Mouse (Mus musculus): Measurements from ENCODE around the gene Shb. TPM values are rescaled to one million over a fixed set of nuclear protein-coding genes. Genes with fewer than 3 reads are reported as not detected.

The Shb gene
- polyA plus RNA-seq, 1 experiment from 2014 or later = 1.2 TPM

DNA sequence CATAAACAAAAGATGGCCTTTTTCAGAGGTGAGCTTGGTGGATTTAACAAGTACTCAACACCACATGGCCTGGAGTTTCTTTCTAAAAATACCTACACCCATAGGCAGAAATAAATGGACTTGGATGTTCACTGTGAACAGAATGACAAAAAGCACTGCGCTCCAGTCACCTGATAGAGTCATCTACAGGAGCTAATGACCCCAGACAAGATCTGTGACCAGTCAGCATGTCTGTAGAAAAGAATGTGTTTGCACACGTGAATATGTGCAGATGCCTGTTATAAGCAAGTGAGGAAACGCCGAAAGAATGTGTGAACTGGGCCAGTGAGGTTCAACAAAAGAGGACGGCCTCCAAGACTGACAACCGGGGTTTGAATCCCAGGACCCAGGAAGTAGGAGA lies 63.2 kb downstream of the Shb start:
- no peaks in the 10 kb centered on the region for H3K27me3 ChIP-seq (ENCODE audit: low read depth, poor library complexity, severe bottlenecking)
- no peak overlapping the region for H3K4me3 ChIP-seq
- no peaks in the 10 kb centered on the region for H3K9me3 ChIP-seq (replicated peaks)
- WGBS = 84% methylated on average over 6 of the region's 6 CpGs
- no peak overlapping the region for H3K27ac ChIP-seq (replicated peaks)
- peaks cover 62% of the 10 kb centered on the region for H3K4me1 ChIP-seq
- no peaks in the 10 kb centered on the region for H3K36me3 ChIP-seq
- DNase-seq (ENCODE audit: low spot score) = no peak

DNA sequence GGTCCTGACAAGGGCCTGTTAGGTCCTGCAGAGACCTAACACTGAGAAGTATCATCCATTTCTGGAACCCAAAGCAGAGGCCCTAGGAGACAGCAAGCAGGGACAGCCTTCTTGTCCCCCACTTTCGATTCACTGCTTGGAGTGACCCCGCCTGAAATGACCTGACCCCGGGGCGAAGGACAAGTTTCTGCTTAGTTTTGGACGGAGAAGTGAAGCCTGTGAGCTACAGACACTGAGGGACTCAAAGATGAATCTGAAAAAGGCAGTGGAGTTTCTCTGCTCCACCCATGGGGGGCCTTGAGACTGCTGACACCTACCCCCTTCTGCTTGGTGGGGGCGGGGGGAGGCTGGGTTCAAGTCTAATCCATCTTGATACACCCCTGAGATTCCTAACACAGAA lies 63.8 kb downstream of the Shb start:
- Histone ChIP-seq H3K27me3 (ENCODE audit: low read depth, poor library complexity, severe bottlenecking) (no peaks in the 10 kb centered on the region), H3K4me3 (no peak overlapping the region), H3K36me3 (no peaks in the 10 kb centered on the region), H3K27ac (replicated peaks) (no peak overlapping the region), H3K4me1 (peaks cover 57% of the 10 kb centered on the region), H3K9me3 (replicated peaks) (no peaks in the 10 kb centered on the region)
- 80% methylated on average over 6 of the region's 6 CpGs for WGBS
- no peak for DNase-seq (ENCODE audit: low spot score)

GRCm38 (mm10) chr4:45467115-45467912 lies 65.0 kb downstream of the Shb start:
- Histone ChIP-seq H3K4me1 (peaks cover 46% of the 10 kb centered on the region), H3K27me3 (ENCODE audit: low read depth, poor library complexity, severe bottlenecking) (no peaks in the 10 kb centered on the region), H3K9me3 (replicated peaks) (no peaks in the 10 kb centered on the region), H3K4me3 (no peak overlapping the region), H3K27ac (replicated peaks) (peak overlapping the region; percentile 46; the same call in 1 of the 2 replicates), H3K36me3 (no peaks in the 10 kb centered on the region)
- DNase-seq (ENCODE audit: low spot score) = no peak
- WGBS = 85% methylated on average over 12 of the region's 12 CpGs

- no peaks in the 10 kb centered on the region for H3K9me3 ChIP-seq (replicated peaks)
- 79% methylated on average over 9 of the region's 9 CpGs for WGBS
- peak overlapping the region; percentile 9; the same call in 1 of the 2 replicates for H3K27ac ChIP-seq (replicated peaks)
- H3K4me1 ChIP-seq = peaks cover 49% of the 10 kb centered on the region
- no peak for DNase-seq (ENCODE audit: low spot score)
- no peaks in the 10 kb centered on the region for H3K36me3 ChIP-seq
- H3K4me3 ChIP-seq = no peak overlapping the region
- no peaks in the 10 kb centered on the region for H3K27me3 ChIP-seq (ENCODE audit: low read depth, poor library complexity, severe bottlenecking)
These were observed 67.3 kb downstream of the Shb start for GRCm38 (mm10) chr4:45464941-45465340.

- Histone ChIP-seq H3K27ac (replicated peaks) (no peak overlapping the region; the same call in 1 of the 2 replicates), H3K4me1 (peaks cover 53% of the 10 kb centered on the region)
- 84% methylated on average over 12 of the region's 12 CpGs for WGBS
These were observed 67.7 kb downstream of the Shb start for GRCm38 (mm10) chr4:45464528-45464927.

DNA sequence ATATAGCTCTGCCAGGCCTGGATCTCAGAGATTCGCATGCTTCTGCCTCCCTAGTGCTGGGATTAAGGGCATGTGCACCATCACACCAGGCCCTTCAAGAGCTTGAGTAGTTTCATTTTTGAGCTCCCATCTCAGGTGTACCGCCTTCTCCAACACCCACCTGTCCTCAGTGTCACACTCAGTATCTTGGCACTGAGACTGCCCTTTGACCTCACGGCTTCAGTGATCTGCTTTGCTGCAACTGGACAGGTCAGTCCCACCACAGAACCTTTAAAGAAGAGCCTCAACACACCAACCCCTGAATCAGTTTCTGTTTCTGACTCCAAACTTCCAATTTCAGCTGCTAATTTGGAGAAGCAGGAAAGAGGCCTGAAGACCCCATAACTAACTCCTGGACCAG lies 68.1 kb downstream of the Shb start:
- Histone ChIP-seq H3K4me3 (no peak overlapping the region), H3K9me3 (replicated peaks) (no peaks in the 10 kb centered on the region), H3K4me1 (peaks cover 55% of the 10 kb centered on the region), H3K36me3 (no peaks in the 10 kb centered on the region), H3K27ac (replicated peaks) (no peak overlapping the region; the same call in 1 of the 2 replicates), H3K27me3 (ENCODE audit: low read depth, poor library complexity, severe bottlenecking) (no peaks in the 10 kb centered on the region)
- WGBS = 97% methylated on average over 3 of the region's 3 CpGs
- DNase-seq (ENCODE audit: low spot score) = no peak

More at GRCm38 (mm10) chr4:45464528-45464927, 67.7 kb downstream of the Shb start:
- Histone ChIP-seq H3K9me3 (replicated peaks) (no peaks in the 10 kb centered on the region), H3K27me3 (ENCODE audit: low read depth, poor library complexity, severe bottlenecking) (no peaks in the 10 kb centered on the region), H3K4me3 (no peak overlapping the region), H3K36me3 (no peaks in the 10 kb centered on the region)
- no peak for DNase-seq (ENCODE audit: low spot score)

GRCm38 (mm10) chr4:45462628-45463027 lies 69.6 kb downstream of the Shb start:
- 92% methylated on average over 5 of the region's 5 CpGs for WGBS
- DNase-seq (ENCODE audit: low spot score) = no peak
- H3K4me1 ChIP-seq = peaks cover 40% of the 10 kb centered on the region
- no peak overlapping the region for H3K27ac ChIP-seq (replicated peaks)
- no peak overlapping the region for H3K4me3 ChIP-seq
- H3K27me3 ChIP-seq (ENCODE audit: low read depth, poor library complexity, severe bottlenecking) = no peaks in the 10 kb centered on the region
- H3K9me3 ChIP-seq (replicated peaks) = no peaks in the 10 kb centered on the region
- H3K36me3 ChIP-seq = no peaks in the 10 kb centered on the region

- Histone ChIP-seq H3K27me3 (ENCODE audit: low read depth, poor library complexity, severe bottlenecking) (no peaks in the 10 kb centered on the region), H3K36me3 (no peaks in the 10 kb centered on the region), H3K27ac (replicated peaks) (no peak overlapping the region), H3K9me3 (replicated peaks) (no peaks in the 10 kb centered on the region), H3K4me1 (peaks cover 31% of the 10 kb centered on the region), H3K4me3 (no peak overlapping the region)
- 43% methylated on average over 7 of the region's 7 CpGs for WGBS
- DNase-seq (ENCODE audit: low spot score) = peak; percentile 32
These were observed 70.6 kb downstream of the Shb start for GRCm38 (mm10) chr4:45461661-45462060.

- Histone ChIP-seq H3K4me3 (no peak overlapping the region), H3K27me3 (ENCODE audit: low read depth, poor library complexity, severe bottlenecking) (no peaks in the 10 kb centered on the region), H3K36me3 (no peaks in the 10 kb centered on the region), H3K9me3 (replicated peaks) (no peaks in the 10 kb centered on the region), H3K27ac (replicated peaks) (no peak overlapping the region), H3K4me1 (peaks cover 19% of the 10 kb centered on the region)
- 92% methylated on average over 9 of the region's 9 CpGs for WGBS
- no peak for DNase-seq (ENCODE audit: low spot score)
These were observed 72.9 kb downstream of the Shb start for GRCm38 (mm10) chr4:45459375-45459774.

DNA sequence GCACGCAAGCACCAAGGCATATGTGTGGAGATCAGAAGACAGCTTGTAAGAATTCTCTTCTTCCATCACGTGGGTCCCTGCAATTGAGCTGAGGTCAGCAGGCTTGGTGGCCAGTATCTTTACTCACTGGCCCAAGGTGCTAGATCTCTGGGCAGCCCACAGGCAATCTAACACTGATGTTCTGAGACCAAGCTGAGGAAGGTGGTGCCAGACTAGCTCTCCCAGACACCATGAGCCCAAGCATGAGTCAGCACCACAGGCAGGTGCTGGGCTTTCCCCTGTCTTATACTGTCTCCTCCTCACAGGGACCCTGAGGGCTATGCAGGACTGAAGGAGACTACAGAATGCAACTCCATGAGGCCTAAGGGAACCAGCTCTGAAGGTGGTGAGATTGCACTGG lies 74.7 kb downstream of the Shb start:
- WGBS = 97% methylated on average over 2 of the region's 2 CpGs
- H3K27me3 ChIP-seq (ENCODE audit: low read depth, poor library complexity, severe bottlenecking) = no peaks in the 10 kb centered on the region
- H3K9me3 ChIP-seq (replicated peaks) = no peaks in the 10 kb centered on the region
- no peak for DNase-seq (ENCODE audit: low spot score)
- peaks cover 34% of the 10 kb centered on the region for H3K4me1 ChIP-seq
- no peak overlapping the region for H3K27ac ChIP-seq (replicated peaks)
- no peaks in the 10 kb centered on the region for H3K36me3 ChIP-seq
- H3K4me3 ChIP-seq = no peak overlapping the region

GRCm38 (mm10) chr4:45455001-45455400 lies 77.3 kb downstream of the Shb start:
- no peak for DNase-seq (ENCODE audit: low spot score)
- Histone ChIP-seq H3K9me3 (replicated peaks) (no peaks in the 10 kb centered on the region), H3K4me1 (peaks cover 29% of the 10 kb centered on the region), H3K27ac (replicated peaks) (no peak overlapping the region), H3K36me3 (no peaks in the 10 kb centered on the region), H3K4me3 (no peak overlapping the region), H3K27me3 (ENCODE audit: low read depth, poor library complexity, severe bottlenecking) (no peaks in the 10 kb centered on the region)
- WGBS = 92% methylated on average over 4 of the region's 4 CpGs

GRCm38 (mm10) chr4:45453271-45453851 lies 78.9 kb downstream of the Shb start:
- Histone ChIP-seq H3K4me3 (no peak overlapping the region), H3K36me3 (no peaks in the 10 kb centered on the region), H3K27ac (replicated peaks) (0 out of 2 replicates have a peak overlapping the region, but pooled peaks have one; percentile 43), H3K4me1 (peaks cover 27% of the 10 kb centered on the region), H3K27me3 (ENCODE audit: low read depth, poor library complexity, severe bottlenecking) (no peaks in the 10 kb centered on the region), H3K9me3 (replicated peaks) (no peaks in the 10 kb centered on the region)
- DNase-seq (ENCODE audit: low spot score) = no peak
- WGBS = 82% methylated on average over 3 of the region's 3 CpGs

DNA sequence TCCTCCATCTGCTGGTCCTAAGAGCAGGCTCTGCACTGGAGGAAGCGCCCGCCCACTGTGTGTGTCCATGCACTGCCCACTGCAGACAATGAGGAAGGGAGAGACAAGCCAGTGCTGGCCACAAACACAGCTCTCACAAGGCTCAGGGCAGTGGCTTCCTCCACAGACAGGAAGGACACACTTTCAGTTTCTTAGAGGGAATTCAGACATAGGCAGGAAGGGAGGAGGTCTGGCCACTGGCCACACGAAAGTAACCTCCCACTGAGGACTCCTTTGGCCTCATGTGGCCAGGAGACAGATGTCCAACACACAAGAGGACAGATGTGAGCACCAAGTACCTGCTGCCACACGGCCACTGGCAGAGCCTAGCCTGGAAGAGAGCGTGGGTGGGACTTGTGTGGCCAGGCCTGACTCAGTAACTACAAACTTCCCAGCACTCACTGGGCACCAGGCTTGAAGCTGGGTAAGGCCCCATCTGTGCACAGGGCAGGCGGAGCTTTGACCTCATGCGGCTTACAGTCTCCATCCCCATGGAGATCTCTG lies 79.6 kb downstream of the Shb start:
- WGBS = 73% methylated on average over 7 of the region's 7 CpGs
- H3K36me3 ChIP-seq = no peaks in the 10 kb centered on the region
- peaks cover 27% of the 10 kb centered on the region for H3K4me1 ChIP-seq
- H3K27me3 ChIP-seq (ENCODE audit: low read depth, poor library complexity, severe bottlenecking) = no peaks in the 10 kb centered on the region
- DNase-seq (ENCODE audit: low spot score) = peak; percentile 22
- H3K27ac ChIP-seq (replicated peaks) = peak overlapping the region; percentile 58
- no peaks in the 10 kb centered on the region for H3K9me3 ChIP-seq (replicated peaks)
- H3K4me3 ChIP-seq = no peak overlapping the region
